Mouse (Mus musculus): ENCODE measurements at regions not wholly inside any gene's neighbourhood (a gene's known extent, or its start where the extent isn't known, plus 50 kb on each side); places are given as distances from the start of the nearest gene placed in this dataset.

- DNase-seq (ENCODE audit: low spot score): no peak
Observed at GRCm38 (mm10) chr3:137482546-137482945, 138.9 kb upstream of the Ddit4l start.

DNA sequence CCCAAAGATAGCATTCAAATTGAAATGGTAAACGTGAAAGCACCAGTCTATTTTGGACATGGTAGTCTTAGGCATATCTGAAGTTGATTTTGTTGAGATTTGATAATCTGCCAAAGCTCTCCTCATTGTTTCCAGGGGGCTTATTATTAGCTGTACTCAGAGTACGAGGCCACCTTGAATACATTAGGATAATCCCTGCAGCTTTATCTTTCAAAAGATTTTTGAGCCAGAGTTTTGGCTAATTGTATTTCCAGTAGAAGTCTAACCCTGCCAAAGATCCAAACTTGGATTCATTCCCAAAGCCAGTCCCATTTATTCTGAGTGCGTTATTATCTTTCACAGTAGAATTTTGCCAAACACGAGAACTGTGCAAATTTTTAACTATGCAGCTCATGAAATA lies 138.4 kb upstream of the Ddit4l start:
- no peak for DNase-seq (ENCODE audit: low spot score)

DNA sequence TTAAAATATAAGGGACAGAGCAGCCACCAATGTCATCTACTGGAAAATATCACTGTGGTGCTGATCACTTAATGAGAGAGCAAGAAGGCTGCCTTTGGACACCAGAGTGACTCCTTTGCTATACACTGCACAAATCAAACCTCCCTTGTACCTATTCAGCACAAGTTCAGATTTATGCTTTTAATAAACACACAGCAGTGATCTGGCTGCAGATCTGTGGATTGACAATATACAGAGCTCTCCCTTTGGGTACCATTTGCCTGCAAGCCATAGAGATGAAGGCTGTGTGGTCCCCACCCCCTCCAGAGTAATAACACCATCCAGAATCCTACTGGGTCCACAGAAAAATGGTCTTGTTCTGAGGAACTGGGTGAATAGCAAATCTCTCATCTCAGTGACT lies 131.8 kb upstream of the Ddit4l start:
- DNase-seq (ENCODE audit: low spot score): no peak

DNA sequence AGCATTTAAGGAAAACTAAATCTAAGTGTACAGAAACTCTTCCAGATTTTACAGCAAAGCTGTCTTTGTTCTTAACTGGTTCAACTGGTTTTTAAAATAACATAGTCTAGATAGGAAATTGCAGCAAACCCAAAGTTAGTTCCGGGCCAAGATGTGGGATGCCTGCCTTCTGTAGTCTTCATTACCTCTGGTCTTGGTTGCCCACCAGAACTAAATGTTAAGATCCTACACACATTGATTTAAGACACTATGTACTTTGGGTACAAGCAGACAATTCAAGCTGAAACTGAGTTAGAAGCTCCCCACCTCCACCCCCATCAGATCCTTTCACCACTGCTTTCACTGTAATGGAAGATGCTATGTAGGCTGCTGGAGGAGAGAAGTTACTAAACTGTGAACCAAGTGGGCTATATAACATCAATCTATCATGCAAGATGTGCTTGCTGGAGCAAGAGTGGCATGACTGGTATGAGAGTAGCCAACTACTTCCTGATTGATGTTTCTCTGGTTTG lies 129.8 kb upstream of the Ddit4l start:
- DNase-seq (ENCODE audit: low spot score): no peak

GRCm38 (mm10) chr3:137498343-137498742 lies 123.1 kb upstream of the Ddit4l start:
- no peak for DNase-seq (ENCODE audit: low spot score)

DNA sequence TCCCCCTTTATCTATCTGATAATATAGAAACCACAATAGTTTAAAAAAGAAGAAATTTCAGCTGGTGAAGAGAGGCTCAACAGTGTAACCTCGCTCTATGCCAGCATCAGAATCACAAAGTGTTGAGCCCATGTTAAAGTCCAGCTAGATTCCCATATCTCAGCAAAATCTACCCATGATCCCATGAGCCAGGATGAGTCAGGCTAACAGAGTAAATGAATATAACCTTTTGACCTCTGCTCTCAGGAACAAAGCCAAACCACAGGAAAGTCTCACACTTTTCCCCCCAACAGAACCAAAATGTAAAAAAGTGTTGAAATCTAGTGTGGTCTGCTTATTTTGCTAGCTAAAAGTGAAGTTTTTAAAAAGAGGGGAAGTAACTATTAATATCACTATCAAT lies 110.1 kb upstream of the Ddit4l start:
- no peak for DNase-seq (ENCODE audit: low spot score)

- DNase-seq (ENCODE audit: low spot score): no peak
Observed at GRCm38 (mm10) chr3:137512411-137512810, 109.0 kb upstream of the Ddit4l start.

- peak; percentile 47 for DNase-seq (ENCODE audit: low spot score)
Observed at GRCm38 (mm10) chr3:137513026-137513425, 108.4 kb upstream of the Ddit4l start.

DNA sequence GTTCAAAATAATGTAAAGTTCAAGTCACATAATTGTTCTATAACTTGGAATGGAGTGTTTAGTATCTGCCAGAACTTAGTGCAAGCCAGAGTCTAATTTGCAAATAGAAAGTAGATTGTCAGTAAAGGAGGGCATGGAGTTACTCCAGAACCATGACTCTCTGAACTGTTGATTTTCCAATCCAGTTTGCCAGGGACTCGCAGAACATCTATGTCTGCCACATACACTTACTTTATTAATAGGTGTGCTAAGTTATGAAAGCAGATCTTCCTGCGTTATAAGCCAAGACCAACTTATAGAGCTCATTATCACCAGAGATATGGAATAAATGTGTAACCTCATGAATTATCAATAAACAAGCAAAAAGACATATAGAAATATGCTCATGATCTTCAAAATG lies 107.2 kb upstream of the Ddit4l start:
- no peak for DNase-seq (ENCODE audit: low spot score)

DNA sequence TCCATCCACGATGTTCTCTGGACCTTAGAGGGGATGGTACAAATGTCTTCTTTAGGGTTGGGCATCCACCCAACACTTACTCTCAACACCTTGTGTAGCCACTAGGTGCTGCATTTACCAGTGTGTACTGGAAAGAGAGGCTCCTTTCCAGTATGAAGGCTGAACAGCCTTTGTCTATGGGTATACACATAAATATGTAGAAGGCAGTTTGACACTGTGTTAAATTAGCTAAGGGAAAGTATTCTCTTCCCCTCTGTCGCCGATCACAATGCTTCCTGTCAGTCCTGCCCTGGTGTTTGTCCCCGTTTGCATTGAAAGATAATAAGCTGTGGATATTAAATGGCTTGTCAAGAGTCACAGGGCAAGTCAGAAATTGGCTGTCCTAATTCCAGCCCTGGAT lies 104.0 kb upstream of the Ddit4l start:
- no peak for DNase-seq (ENCODE audit: low spot score)

- DNase-seq (ENCODE audit: low spot score): no peak
Observed at GRCm38 (mm10) chr3:137520191-137520590, 101.2 kb upstream of the Ddit4l start.

GRCm38 (mm10) chr3:137525606-137526575 lies 95.5 kb upstream of the Ddit4l start:
- no peak for DNase-seq (ENCODE audit: low spot score)

DNA sequence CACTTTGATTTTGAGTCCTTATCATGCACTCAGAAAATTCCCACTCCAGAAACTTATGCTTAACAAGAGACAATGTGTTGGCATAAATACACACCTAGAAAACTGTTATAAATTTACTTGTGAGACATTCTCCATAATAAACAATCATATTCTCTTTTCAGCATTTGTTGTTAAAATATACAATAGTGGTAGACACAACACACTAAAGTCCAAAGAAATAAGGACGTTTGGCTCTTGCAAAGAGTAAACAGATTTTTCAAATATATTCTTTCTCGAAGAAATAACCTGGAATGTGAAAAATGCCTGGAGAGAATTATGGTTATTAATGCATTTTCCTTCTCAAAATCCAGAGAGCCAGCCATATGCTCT lies 91.8 kb upstream of the Ddit4l start:
- DNase-seq (ENCODE audit: low spot score): no peak

- no peak for DNase-seq (ENCODE audit: low spot score)
Observed at GRCm38 (mm10) chr3:137529961-137530609, 91.3 kb upstream of the Ddit4l start.

DNA sequence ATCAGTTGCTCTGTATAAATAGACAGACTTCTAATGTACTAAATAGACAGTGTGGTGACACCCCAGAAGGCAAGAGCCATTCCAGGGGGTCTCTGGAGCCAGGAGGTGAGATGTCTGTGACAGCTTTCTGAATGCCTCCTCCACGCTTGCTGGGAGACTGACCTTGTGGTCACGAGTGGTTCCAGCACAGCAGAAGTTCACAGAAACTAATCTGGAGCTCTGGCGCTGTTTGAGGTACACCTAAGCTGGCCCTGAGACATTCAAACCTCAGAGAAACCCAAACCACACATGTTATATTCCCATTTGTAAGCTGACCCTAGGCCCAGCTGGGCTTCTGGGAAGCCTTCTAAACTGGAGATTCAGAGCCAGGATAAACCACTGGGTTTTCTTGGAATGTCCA lies 79.7 kb upstream of the Ddit4l start:
- no peak for DNase-seq (ENCODE audit: low spot score)

GRCm38 (mm10) chr3:137542343-137542742 lies 79.1 kb upstream of the Ddit4l start:
- DNase-seq (ENCODE audit: low spot score): no peak

DNA sequence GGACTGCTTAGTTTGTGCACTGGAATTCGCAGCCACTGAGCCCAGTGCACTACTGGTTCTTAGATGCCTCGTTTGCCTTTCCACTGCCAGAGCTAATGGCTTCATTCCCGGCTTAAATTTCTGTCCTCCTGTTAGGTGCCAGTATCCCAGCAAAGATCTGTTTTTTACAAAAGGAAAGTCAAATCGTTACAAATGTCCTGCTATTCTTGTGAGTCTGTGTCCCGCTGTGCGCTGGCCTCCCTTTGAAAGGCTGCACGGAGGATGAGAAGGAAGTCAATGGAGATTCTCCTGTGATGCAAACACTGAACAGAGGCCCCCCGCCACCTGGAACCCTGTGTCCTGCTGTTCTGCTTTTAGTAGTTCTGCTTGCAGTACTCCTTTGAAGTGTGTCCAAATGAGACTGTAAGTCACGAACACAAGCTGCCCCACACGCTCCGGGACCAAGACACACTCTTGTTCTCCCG lies 74.0 kb upstream of the Ddit4l start:
- DNase-seq (ENCODE audit: low spot score): no peak

- DNase-seq (ENCODE audit: low spot score): no peak
Observed at GRCm38 (mm10) chr3:137547938-137548337, 73.5 kb upstream of the Ddit4l start.

- DNase-seq (ENCODE audit: low spot score): no peak
Observed at GRCm38 (mm10) chr3:137550708-137551107, 70.7 kb upstream of the Ddit4l start.

DNA sequence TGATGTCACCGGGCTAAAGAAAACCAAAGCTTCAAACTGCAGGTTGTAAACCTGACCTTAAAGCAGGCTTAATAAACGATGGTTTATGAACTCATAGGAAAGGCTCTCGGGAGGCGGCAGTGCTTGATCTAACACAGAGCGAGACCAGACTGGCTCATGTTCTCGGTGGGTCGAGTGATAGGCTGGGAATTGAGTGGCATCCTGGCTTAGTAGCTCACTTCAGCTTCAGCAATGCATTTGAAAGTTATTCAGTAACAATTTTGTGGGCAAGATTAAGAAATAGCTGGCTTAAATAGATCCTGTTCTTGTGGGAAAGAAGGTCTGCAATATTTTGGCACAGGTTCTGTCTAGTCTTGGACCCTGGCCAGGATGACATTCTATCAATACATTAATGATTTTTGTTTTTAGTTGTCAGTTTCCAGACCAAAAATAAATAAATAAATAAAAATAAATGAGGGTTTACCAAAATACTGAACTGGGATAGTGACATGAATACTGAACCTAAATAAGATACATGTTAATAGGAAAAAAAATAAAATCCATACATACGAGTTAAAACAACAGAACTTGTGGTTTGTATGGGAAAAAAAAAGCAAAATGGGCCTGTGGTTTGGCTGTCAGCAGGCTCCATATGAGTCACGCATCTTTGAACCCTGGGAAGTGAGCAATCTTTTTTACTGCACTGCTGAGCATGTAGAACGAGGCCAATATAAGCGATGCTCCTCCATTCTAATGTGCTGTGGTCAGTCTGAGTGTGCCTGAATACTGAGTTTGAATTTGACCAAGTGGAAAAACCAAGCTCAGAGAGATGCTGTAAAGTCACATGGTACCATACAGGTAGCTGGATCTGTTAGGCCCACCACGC lies 68.7 kb upstream of the Ddit4l start:
- no peak for DNase-seq (ENCODE audit: low spot score)

DNA sequence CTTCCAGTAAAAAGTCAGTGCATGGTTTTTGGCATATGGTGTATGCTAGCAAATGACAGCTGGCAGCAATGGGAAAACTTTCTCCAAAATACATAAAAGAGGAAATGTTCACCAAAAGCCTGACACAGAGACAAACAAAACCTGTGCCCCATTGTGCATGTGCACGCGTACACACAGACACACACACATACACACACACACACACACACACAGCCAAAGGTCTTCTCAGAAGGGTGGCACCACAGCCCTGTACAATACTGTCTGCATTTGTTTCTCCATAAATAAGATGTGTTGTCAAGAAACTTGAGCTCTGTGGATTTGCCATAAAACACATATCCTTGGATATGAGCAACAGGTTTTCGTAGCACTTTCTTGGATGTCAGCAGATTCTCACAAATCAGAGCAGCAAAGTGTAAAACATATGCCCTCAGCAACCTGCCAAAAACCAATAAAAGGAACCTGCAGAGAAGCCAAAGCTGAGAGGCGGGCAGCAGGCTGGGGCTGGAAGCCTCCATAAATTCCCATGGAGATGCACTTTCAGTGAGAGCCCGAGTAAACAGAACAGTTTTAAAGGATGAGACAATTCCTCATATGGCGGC lies 60.5 kb upstream of the Ddit4l start:
- peak; percentile 40 for DNase-seq (ENCODE audit: low spot score)

GRCm38 (mm10) chr3:137561986-137562385 lies 59.4 kb upstream of the Ddit4l start:
- no peak for DNase-seq (ENCODE audit: low spot score)
